8 mouse cellular contexts compared by ENCODE assay signal in genomic region chr11:3535406-3535986, GRCm38 (mm10). TPM values are rescaled to one million over a fixed set of nuclear protein-coding genes. Genes with fewer than 3 reads are reported as not detected.
DNase-seq lines count a peak whose midpoint lies in the region.

No protein-coding gene starts in this region.

- peak; percentile 97 to 99 for DNase-seq in adrenal gland, adult (ENCODE audit: inconsistent age in 2 of 2, low spot score in 1 of 2)
- peak; percentile 89 for DNase-seq in embryo, embryonic 10 days (ENCODE audit: low spot score)
- peak; percentile 99 for DNase-seq in gastrocnemius, postnatal 10 days
- DNase-seq in induced T-regulatory cell, adult 2 months (ENCODE audit: low read depth) = peak; percentile 94
- DNase-seq in left cerebral cortex, adult 9 months (ENCODE audit: low spot score in 2 of 2) = peak; percentile 71 to 94
- peak; percentile 91 to 92 for DNase-seq in right cerebral cortex, adult 2 months (ENCODE audit: low spot score in 2 of 2)
- DNase-seq in urinary bladder, postnatal 10 days (ENCODE audit: low spot score) = peak; percentile 93

- H3K4me1 ChIP-seq in megakaryocyte, embryonic 14.5 days = peaks cover 67% of the 10 kb centered on the region

- peaks cover 73% of the 10 kb centered on the region for H3K36me3 ChIP-seq in megakaryocyte, embryonic 14.5 days (replicated peaks; ENCODE audit: low read length)

- no peaks in the 10 kb centered on the region for H3K27me3 ChIP-seq in megakaryocyte, embryonic 14.5 days (replicated peaks)

- H3K4me3 ChIP-seq in megakaryocyte, embryonic 14.5 days (replicated peaks) = peak overlapping the region; percentile 95

- no peaks in the 10 kb centered on the region for H3K9me3 ChIP-seq in megakaryocyte, embryonic 14.5 days

RNA-seq across cellular contexts. Expression of gene Smtn, which starts 4.9 kb away (rescaled TPM):
- 100 to 1,000 TPM; 182 to 198 TPM for total RNA-seq in gastrocnemius, postnatal 10 days (2021)
- 117 and 173 TPM in 2 replicates for polyA plus RNA-seq in megakaryocyte, embryonic 14.5 days (2012; ENCODE audit: insufficient read depth, low replicate concordance)

RNA-seq across cellular contexts. Expression of gene Selenom, which starts 21.0 kb away (rescaled TPM):
- total RNA-seq in gastrocnemius, postnatal 10 days (2021) = 10 to 100 TPM; 44.4 to 56.3 TPM
- 262 and 336 TPM in 2 replicates for polyA plus RNA-seq in megakaryocyte, embryonic 14.5 days (2012; ENCODE audit: insufficient read depth, low replicate concordance)

RNA-seq across cellular contexts. Expression of gene Inpp5j, which starts 30.9 kb away (rescaled TPM):
- total RNA-seq in gastrocnemius, postnatal 10 days (2021) = 1 to 10 TPM; 1.8 to 2.2 TPM
- 4.1 and 7.0 TPM in 2 replicates for polyA plus RNA-seq in megakaryocyte, embryonic 14.5 days (2012; ENCODE audit: insufficient read depth, low replicate concordance)

RNA-seq across cellular contexts. Expression of gene Pla2g3, which starts 47.4 kb away (rescaled TPM):
- under 1 TPM in 1 of 2 experiments, not detected in 1; 0.09 TPM for total RNA-seq in gastrocnemius, postnatal 10 days (2021)
- 0.11 TPM in 1 of 2 replicates, not detected in the other for polyA plus RNA-seq in megakaryocyte, embryonic 14.5 days (2012; ENCODE audit: insufficient read depth, low replicate concordance)

Comparison
In these comparisons a context has a peak if more than half of its experiments do, and no peak if none do; other contexts are left out.
1. Peak in every context shown above with its lines: DNase-seq and H3K4me3 ChIP-seq.